Mouse (Mus musculus) limb, embryonic 14.5 days (tissue): ENCODE results near the gene Mydgf. TPM values are rescaled to one million over a fixed set of nuclear protein-coding genes. Genes with fewer than 3 reads are reported as not detected.

Source experiments
- ATAC-seq: fragments of 200-750 bp; cut with Nextera tagmentation; 2 replicates; pipeline ENCODE4 v1.8.0; 2017; ENCODE audit warnings: low read depth, moderate number of reproducible peaks, moderate TSS enrichment; ENCODE audit not compliant: low FRiP score
- DNase-seq: peaks from one replicate; pipeline ENCODE4 v3.0.0-alpha.2; 2015; ENCODE audit warnings: low spot score
- H3K27ac ChIP-seq: fragments of 300-500 bp; sonication (generic); replicated peaks from 2 replicates; pipeline ENCODE4 v1.5.1; 2014; ENCODE audit warnings: low read depth, mild to moderate bottlenecking, low read length, moderate library complexity, mixed read lengths
- H3K27me3 ChIP-seq: fragments of 300-500 bp; sonication (generic); 2 replicates; pipeline ENCODE4 v1.6.1; 2014; ENCODE audit warnings: low read length, mixed read lengths; ENCODE audit not compliant: control insufficient read depth, insufficient read depth
- H3K36me3 ChIP-seq: fragments of 300-500 bp; sonication (generic); 2 replicates; pipeline ENCODE4 v1.6.1; 2014; ENCODE audit warnings: mild to moderate bottlenecking, low read length, moderate library complexity, mixed read lengths; ENCODE audit not compliant: control insufficient read depth, insufficient read depth
- H3K4me1 ChIP-seq: fragments of 300-500 bp; sonication (generic); 2 replicates; pipeline ENCODE4 v1.6.1; 2014; ENCODE audit warnings: antibody characterized with exemption, low read length, mixed read lengths; ENCODE audit not compliant: control insufficient read depth, insufficient read depth
- H3K4me2 ChIP-seq: fragments of 300-500 bp; sonication (generic); replicated peaks from 2 replicates; pipeline ENCODE4 v1.6.1; 2014; ENCODE audit warnings: low read depth, mild to moderate bottlenecking, low read length, moderate library complexity; ENCODE audit not compliant: severe bottlenecking
- H3K4me3 ChIP-seq: fragments of 300-500 bp; sonication (generic); replicated peaks from 2 replicates; pipeline ENCODE4 v1.5.1; 2014; ENCODE audit warnings: low read length
- H3K9ac ChIP-seq: fragments of 300-500 bp; sonication (generic); 2 replicates; pipeline ENCODE4 v1.6.1; 2014; ENCODE audit warnings: mild to moderate bottlenecking, low read depth, low read length, moderate library complexity; ENCODE audit not compliant: severe bottlenecking
- H3K9me3 ChIP-seq: fragments of 300-500 bp; sonication (generic); 2 replicates; pipeline ENCODE4 v1.6.1; 2016; ENCODE audit warnings: low read length; ENCODE audit not compliant: control insufficient read depth
- POLR2A ChIP-seq: fragments of 200-500 bp; IDR thresholded peaks from 2 replicates; pipeline ENCODE4 v1.8.0; 2012; ENCODE audit warnings: inconsistent platforms, mild to moderate bottlenecking, moderate library complexity, borderline replicate concordance; ENCODE audit not compliant: insufficient read depth, insufficient read length; ENCODE audit errors: extremely low read depth
- WGBS: fragments of 180-500 bp; shearing (Covaris S2); extraction: QIAGEN DNeasy Blood & Tissue Kit; methylation state at CpG from one replicate; pipeline ENCODE4 v1.1.7; 2014; 5-methylcytosine and 5-hydroxymethylcytosine counted together
- polyA plus RNA-seq, 2 experiments: library from polyadenylated mRNA; depleted of rRNA in 1 of 2; stranded (reverse) in 1 of 2; unstranded in 1 of 2; fragments of >200 nt; fragmentation: Nextera tagmentation in 1 of 2; extraction: Ambion mirVana in 1 of 2; gene quantifications; 2 replicates each; pipeline versions ENCODE4 v1.2.1 to v1.2.3; 2012 to 2014

The Mydgf gene
- polyA plus RNA-seq, 2 experiments: 83.2 to 99.7 TPM

GRCm38 (mm10) chr17:56137839-56138613 lies 45.7 kb downstream of the Mydgf start:
- Histone ChIP-seq H3K4me3 (no peak overlapping the region), H3K36me3 (no peaks in the 10 kb centered on the region), H3K4me1 (peaks cover 21% of the 10 kb centered on the region; the same call in 1 of the 2 replicates), H3K27ac (no peak overlapping the region), H3K27me3 (peaks cover 51% of the 10 kb centered on the region), H3K4me2 (peak overlapping the region; percentile 18), H3K9me3 (no peaks in the 10 kb centered on the region), H3K9ac (no peak overlapping the region)
- WGBS: 15% methylated on average over 25 of the region's 25 CpGs
- TF ChIP-seq POLR2A: no peak
- ATAC-seq: no peak
- no peak for DNase-seq

DNA sequence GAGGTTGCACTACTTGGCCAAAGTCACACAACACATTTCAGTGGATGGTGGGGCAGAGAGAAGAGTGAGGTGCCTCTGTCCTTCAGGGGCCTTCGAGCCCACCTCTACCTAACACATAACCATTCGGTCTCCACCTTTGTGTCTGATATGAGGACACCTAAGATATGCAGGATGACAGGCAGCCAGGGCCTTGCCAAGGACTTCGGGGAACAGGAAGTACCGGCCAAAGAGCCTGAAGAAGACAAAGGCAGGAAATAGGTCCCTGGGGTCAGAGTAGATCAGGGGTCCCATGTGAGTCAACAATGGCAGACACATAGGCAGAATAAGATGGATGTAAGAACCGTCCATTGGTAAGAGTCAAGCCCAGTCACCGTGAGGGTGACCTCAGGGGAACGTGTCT lies 47.2 kb downstream of the Mydgf start:
- ATAC-seq: no peak
- H3K27ac ChIP-seq: no peak overlapping the region
- TF ChIP-seq POLR2A: no peak
- DNase-seq: no peak
- no peak overlapping the region for H3K4me2 ChIP-seq
- H3K27me3 ChIP-seq: peaks cover 36% of the 10 kb centered on the region
- no peaks in the 10 kb centered on the region for H3K9me3 ChIP-seq
- H3K9ac ChIP-seq: no peak overlapping the region
- H3K4me1 ChIP-seq: peaks cover 12% of the 10 kb centered on the region; the same call in 1 of the 2 replicates
- H3K4me3 ChIP-seq: no peak overlapping the region
- 97% methylated on average over 7 of the region's 7 CpGs for WGBS
- H3K36me3 ChIP-seq: no peaks in the 10 kb centered on the region

DNA sequence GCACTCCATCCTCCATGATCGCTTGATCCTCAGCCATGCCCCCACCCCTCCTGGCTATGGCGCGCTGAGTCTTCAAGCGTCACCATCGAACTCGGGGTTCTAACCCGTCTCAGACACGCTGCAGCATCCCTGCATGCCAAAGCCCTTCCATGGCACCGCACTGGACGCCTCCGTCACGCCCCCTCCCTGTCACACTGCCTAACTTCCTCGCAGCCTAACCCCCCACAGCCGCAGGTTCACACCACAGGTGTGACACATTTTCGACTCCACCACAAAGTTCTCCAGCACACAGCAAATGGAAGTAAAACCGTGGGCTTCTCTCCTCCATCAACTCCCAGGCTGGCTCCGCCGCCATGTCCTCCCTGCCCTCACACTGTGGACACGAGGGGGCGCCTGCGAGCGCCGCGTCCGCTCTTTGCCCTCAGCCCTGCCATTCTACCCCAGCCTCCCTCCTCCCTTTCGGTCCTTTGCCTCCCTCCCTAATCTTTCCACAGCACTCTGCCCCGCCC lies 49.2 kb downstream of the Mydgf start:
- Histone ChIP-seq H3K4me3 (peak overlapping the region; percentile 29), H3K27ac (no peak overlapping the region), H3K27me3 (peaks cover 17% of the 10 kb centered on the region), H3K9me3 (no peaks in the 10 kb centered on the region), H3K9ac (peak overlapping the region; percentile 41; the same call in 1 of the 2 replicates), H3K4me2 (peak overlapping the region; percentile 57), H3K4me1 (peaks cover 9% of the 10 kb centered on the region; the same call in 1 of the 2 replicates), H3K36me3 (no peaks in the 10 kb centered on the region)
- DNase-seq (no peak), ATAC-seq (no peak)
- WGBS: 2% methylated on average over 27 of the region's 27 CpGs
- TF ChIP-seq POLR2A: no peak

DNA sequence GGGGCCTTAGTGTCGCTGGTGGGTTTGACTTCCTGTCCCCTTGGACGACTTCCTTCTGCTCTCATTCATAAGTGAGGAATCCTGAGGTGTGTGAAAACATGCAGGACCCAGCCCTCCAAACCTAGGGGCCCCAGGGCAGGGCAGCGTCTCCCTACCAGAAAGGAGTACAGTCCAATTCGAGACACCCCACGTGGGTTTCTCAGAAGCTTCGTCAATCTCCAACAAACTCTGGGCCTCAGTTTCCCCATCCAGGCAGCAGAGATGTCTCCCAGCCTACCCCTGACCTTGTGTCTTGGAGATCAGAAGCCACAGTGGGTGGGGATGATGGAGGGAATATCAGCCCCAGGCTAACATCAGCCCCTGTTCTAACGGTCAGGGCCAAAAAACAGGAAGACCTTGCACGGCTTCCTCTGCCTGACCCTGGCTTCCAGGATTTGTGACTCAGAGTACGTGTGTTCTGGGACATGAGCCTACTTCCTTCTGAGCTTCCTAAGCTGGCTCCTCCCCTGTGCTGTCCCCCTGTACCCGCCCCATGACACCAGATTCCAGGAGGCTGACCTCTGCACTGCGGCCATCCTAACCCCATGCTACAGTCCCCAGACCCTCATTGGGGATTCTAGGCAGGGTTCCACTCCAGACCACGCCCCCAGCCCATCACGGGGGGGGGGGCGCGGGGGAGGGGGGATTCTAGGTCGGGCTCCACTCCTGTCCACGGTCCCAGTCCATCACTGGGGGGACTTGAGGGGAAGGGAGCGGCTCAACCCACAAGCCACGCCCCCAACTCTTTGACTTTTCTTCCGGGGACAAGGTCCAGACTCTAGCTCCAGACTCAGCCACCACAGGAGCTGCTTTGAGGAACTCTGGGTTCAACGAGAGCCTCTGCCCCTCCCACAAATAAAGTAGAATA lies 50.0 kb downstream of the Mydgf start:
- 19% methylated on average over 18 of the region's 21 CpGs for WGBS
- Histone ChIP-seq H3K9me3 (no peaks in the 10 kb centered on the region), H3K27ac (no peak overlapping the region), H3K4me3 (peak overlapping the region; percentile 29), H3K4me2 (peak overlapping the region; percentile 57), H3K4me1 (peaks cover 8% of the 10 kb centered on the region; the same call in 1 of the 2 replicates), H3K27me3 (peaks cover 9% of the 10 kb centered on the region; the same call in 1 of the 2 replicates), H3K36me3 (no peaks in the 10 kb centered on the region), H3K9ac (0 out of 2 replicates have a peak overlapping the region, but pooled peaks have one; percentile 41)
- DNase-seq: no peak
- TF ChIP-seq POLR2A: no peak
- ATAC-seq: no peak

DNA sequence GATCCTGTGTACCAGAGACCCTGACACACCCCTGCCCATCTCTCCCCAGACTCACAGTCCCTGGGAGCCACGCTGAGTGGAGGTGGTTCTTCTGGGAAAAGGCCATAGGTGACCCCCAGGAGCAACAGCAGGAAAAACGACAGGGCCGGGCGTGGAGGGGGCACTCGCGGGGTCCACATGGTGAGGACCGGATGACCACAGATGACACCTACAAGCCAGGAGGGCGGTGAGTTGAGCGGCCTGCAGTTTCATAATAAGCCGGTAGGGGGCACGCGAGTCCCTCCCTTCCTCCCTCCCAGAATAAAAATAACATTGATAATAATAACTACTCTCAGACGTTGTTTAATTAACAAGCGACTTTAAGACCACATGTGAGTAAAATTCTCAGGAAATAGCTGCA lies 51.1 kb downstream of the Mydgf start:
- DNase-seq: peak; percentile 68
- no peak for TF ChIP-seq POLR2A

More for the DNA sequence above, 51.1 kb downstream of the Mydgf start:
- no peak for ATAC-seq
- no peak overlapping the region for H3K9ac ChIP-seq
- no peaks in the 10 kb centered on the region for H3K36me3 ChIP-seq
- peaks cover 8% of the 10 kb centered on the region; the same call in 1 of the 2 replicates for H3K4me1 ChIP-seq
- no peak overlapping the region for H3K27ac ChIP-seq
- no peaks in the 10 kb centered on the region for H3K9me3 ChIP-seq
- WGBS: 5% methylated on average over 14 of the region's 14 CpGs
- no peak overlapping the region for H3K4me3 ChIP-seq
- 0 out of 2 replicates have a peak, but pooled peaks cover 4% of the 10 kb centered on the region for H3K27me3 ChIP-seq
- H3K4me2 ChIP-seq: no peak overlapping the region
